Mouse (Mus musculus) Patski (cell line): ENCODE results near the gene Tbcel. TPM values are rescaled to one million over a fixed set of nuclear protein-coding genes. Genes with fewer than 3 reads are reported as not detected.

Source experiments
- ATAC-seq: fragments of 100-300 bp; one replicate; pipeline ENCODE4 v1.8.0; 2021
- CTCF ChIA-PET: fragments of 350-600 bp; sonication (Branson Sonifier 250); formaldehyde crosslinking; loops from one replicate; lab custom pipeline; 2022; ENCODE audit warnings: inconsistent platforms; lab: Charles Lee
- POLR2A ChIA-PET: fragments of 350-600 bp; sonication (Branson Sonifier 250); formaldehyde crosslinking; loops from one replicate; lab custom pipeline; 2022; ENCODE audit warnings: antibody characterized with exemption, inconsistent platforms; lab: Charles Lee
- DNase-seq: peaks from one replicate; pipeline ENCODE4 v3.0.0-alpha.2; 2011; ENCODE audit warnings: low read depth, low spot score
- H3K27me3 ChIP-seq: fragments of 371-371 bp; one replicate; pipeline ENCODE4 v1.5.1; 2021
- CTCF ChIP-seq: fragments of 100-300 bp; IDR thresholded peaks from one replicate; pipeline ENCODE4 v1.5.1; 2021
- in situ Hi-C: fragments of 300-500 bp; cut with MboI; formaldehyde crosslinking; loops from 3 replicates; pipeline ENCODE4 v1.11.1; 2018; ENCODE audit warnings: low pct_unique_long_range_greater_than_20kb, mixed read lengths
- polyA plus RNA-seq: library from polyadenylated mRNA; unstranded; gene quantifications from one replicate; pipeline ENCODE4 v1.2.3, GENCODE M21; 2021

Tbcel gene
- polyA plus RNA-seq, result 23.3 TPM

- no peak for DNase-seq
- H3K27me3 ChIP-seq, result peaks cover 32% of the 10 kb centered on the region
- TF ChIP-seq CTCF, result no peak
- ChIA-PET POLR2A (interaction anchor here (1.8 kb wide), 1 partner anchor 11 kb away, joined by 5 read pairs; no protein-coding TSS in a partner anchor), CTCF (no interaction called here)
- ATAC-seq, result no peak
- in situ Hi-C loops, result no loop called here
These were observed at the start of gene Tbcel for GRCm38 (mm10) chr9:42507709-42508108. Tbcel (minus strand) TSS chr9:42507809.

GRCm38 (mm10) chr9:42555186-42555585 lies 47.6 kb upstream of the Tbcel start:
- in situ Hi-C loops, result loop anchor here (25.0 kb wide), 1 partner anchor 632 kb away; no protein-coding TSS in a partner anchor
- ATAC-seq (no peak), DNase-seq (no peak)
- no peak for TF ChIP-seq CTCF
- H3K27me3 ChIP-seq, result peaks cover 28% of the 10 kb centered on the region
- ChIA-PET CTCF (no interaction called here), POLR2A (no interaction called here)

GRCm38 (mm10) chr9:42550116-42550515 lies 42.5 kb upstream of the Tbcel start:
- peaks cover 24% of the 10 kb centered on the region for H3K27me3 ChIP-seq
- POLR2A ChIA-PET, result no interaction called here
- in situ Hi-C loops, result loop anchor here (25.0 kb wide), 1 partner anchor 637 kb away; no protein-coding TSS in a partner anchor
- DNase-seq (no peak), ATAC-seq (peak; percentile 29)
- peak; percentile 84 for TF ChIP-seq CTCF
- CTCF ChIA-PET, result interaction anchor here (1.0 to 1.3 kb wide), 3 partner anchors 20 to 221 kb away, joined by 3 read pairs; no protein-coding TSS in a partner anchor

- no peak for TF ChIP-seq CTCF
- ChIA-PET POLR2A (no interaction called here), CTCF (no interaction called here)
- in situ Hi-C loops, result no loop called here
- ATAC-seq (no peak), DNase-seq (no peak)
- peaks cover 27% of the 10 kb centered on the region for H3K27me3 ChIP-seq
These were observed 41.4 kb upstream of the Tbcel start for GRCm38 (mm10) chr9:42548981-42549380.

GRCm38 (mm10) chr9:42544521-42544920 lies 36.9 kb upstream of the Tbcel start:
- in situ Hi-C loops, result no loop called here
- ATAC-seq, result no peak
- CTCF ChIA-PET, result no interaction called here
- peaks cover 18% of the 10 kb centered on the region for H3K27me3 ChIP-seq
- no peak for TF ChIP-seq CTCF
- POLR2A ChIA-PET, result no interaction called here
- DNase-seq, result no peak

- in situ Hi-C loops, result no loop called here
- no peak for DNase-seq
- ChIA-PET POLR2A (no interaction called here), CTCF (no interaction called here)
- TF ChIP-seq CTCF, result no peak
- peaks cover 20% of the 10 kb centered on the region for H3K27me3 ChIP-seq
- no peak for ATAC-seq
These were observed 25.9 kb upstream of the Tbcel start for GRCm38 (mm10) chr9:42533491-42533890.

GRCm38 (mm10) chr9:42533041-42533440 lies 25.4 kb upstream of the Tbcel start:
- CTCF ChIA-PET, result no interaction called here
- DNase-seq, result no peak

GRCm38 (mm10) chr9:42531951-42532350 lies 24.3 kb upstream of the Tbcel start:
- ChIA-PET POLR2A (no interaction called here), CTCF (no interaction called here)
- in situ Hi-C loops, result no loop called here
- DNase-seq, result no peak
- no peak for TF ChIP-seq CTCF
- ATAC-seq, result no peak
- H3K27me3 ChIP-seq, result peaks cover 21% of the 10 kb centered on the region

More at GRCm38 (mm10) chr9:42533041-42533440, 25.4 kb upstream of the Tbcel start:
- no peak for ATAC-seq
- TF ChIP-seq CTCF, result no peak
- H3K27me3 ChIP-seq, result peaks cover 20% of the 10 kb centered on the region
- POLR2A ChIA-PET, result no interaction called here
- in situ Hi-C loops, result no loop called here

GRCm38 (mm10) chr9:42530221-42531152 lies 22.9 kb upstream of the Tbcel start:
- TF ChIP-seq CTCF, result no peak
- peaks cover 29% of the 10 kb centered on the region for H3K27me3 ChIP-seq
- POLR2A ChIA-PET, result no interaction called here
- CTCF ChIA-PET, result interaction anchor here (1.1 kb wide), 1 partner anchor 20 kb away, joined by 3 read pairs; no protein-coding TSS in a partner anchor
- DNase-seq (no peak), ATAC-seq (no peak)
- in situ Hi-C loops, result no loop called here

GRCm38 (mm10) chr9:42520587-42521084 lies 13.0 kb upstream of the Tbcel start:
- ATAC-seq, result no peak
- ChIA-PET POLR2A (no interaction called here), CTCF (no interaction called here)
- H3K27me3 ChIP-seq, result peaks cover 31% of the 10 kb centered on the region
- no peak for TF ChIP-seq CTCF
- in situ Hi-C loops, result no loop called here
- DNase-seq, result no peak

- CTCF ChIA-PET, result no interaction called here
- DNase-seq, result no peak
These were observed 10.6 kb upstream of the Tbcel start for GRCm38 (mm10) chr9:42518163-42518562.

More at GRCm38 (mm10) chr9:42518163-42518562, 10.6 kb upstream of the Tbcel start:
- no peak for ATAC-seq
- TF ChIP-seq CTCF, result no peak
- POLR2A ChIA-PET, result interaction anchor here (1.8 kb wide), 1 partner anchor 11 kb away, joined by 5 read pairs; the partner anchor contains the start of gene Tbcel
- H3K27me3 ChIP-seq, result peaks cover 22% of the 10 kb centered on the region
- in situ Hi-C loops, result no loop called here
